Mouse (Mus musculus) heart, postnatal 0 days (tissue): ENCODE results near the gene Ccdc62.

Experiments
- CTCF ChIP-seq: IDR thresholded peaks from 2 replicates; pipeline ENCODE4 v1.5.1; 2016; ENCODE audit warnings: antibody characterized with exemption, control low read depth, low read depth
- EP300 ChIP-seq: IDR thresholded peaks from 2 replicates; pipeline ENCODE4 v1.6.1; 2016; ENCODE audit warnings: antibody characterized with exemption, low read depth

DNA sequence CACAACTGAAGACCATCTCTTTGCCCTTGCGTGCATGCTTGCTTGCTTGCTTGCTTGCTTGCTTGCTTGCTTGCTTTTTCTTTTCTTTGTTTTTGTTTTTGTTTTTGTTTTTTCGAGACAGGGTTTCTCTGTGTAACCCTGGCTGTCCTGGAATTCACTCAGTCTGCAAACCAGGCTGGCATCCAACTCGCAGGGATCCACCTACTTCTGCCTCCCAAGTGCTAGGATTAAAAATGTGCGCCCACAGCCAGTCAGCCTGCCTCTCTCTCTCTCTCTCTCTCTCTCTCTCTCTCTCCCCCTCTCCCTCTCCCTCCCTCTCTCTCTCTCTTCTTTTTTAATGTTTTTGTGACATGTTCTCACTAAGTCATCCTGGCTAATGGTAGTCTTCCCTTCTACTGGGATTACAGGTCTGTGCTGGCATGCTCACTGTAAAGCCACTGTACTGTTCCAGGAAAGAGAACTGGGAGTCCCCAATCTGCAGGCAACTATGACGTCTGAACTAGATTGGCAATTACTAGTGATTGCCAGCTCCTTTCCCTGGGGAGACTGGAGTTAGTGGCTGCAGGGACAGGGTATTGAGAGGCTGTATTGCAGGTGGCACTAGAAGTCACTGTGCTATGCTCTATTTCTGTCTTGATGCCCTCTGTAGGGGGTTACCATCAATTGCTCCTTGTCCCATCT is 22.0 kb downstream of the Ccdc62 start:
- TF ChIP-seq CTCF (no peak), EP300 (no peak)
